Mouse (Mus musculus): ENCODE data around the gene E130208F15Rik.

The E130208F15Rik gene

DNA sequence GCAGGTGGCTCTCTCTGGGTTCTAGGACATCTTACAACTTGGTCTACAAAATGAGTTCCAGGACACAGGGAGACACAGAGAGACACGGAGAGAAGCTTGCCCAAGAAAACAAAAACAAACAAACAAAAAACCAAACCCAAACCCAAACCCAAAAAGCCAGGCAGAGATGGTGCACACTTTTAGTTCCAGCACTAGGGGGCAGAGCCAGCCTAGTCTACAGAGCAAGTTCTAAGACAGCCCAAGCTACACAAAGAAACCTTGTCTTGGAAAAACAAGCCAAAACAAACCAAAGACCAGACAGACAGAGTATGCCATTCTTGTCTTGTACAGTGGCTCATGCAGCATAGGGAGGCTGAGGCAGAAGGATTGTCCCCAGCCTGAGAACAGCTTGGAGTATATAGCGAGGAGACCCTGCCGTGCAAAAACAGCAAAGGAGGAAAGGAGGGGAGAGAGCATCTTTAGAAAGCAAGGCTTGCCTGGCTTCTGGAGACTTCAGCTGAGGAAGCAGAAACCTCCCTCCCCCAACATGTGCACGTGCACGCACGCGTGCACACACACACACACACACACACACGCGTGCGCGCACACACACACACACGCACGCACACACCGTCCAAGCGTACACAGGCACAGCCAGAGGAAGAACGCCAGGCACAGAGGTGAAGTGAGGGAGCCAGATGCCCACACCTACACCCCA lies 15.3 kb upstream of the E130208F15Rik start:
- no peak for DNase-seq (ENCODE audit: low spot score in 2 of 2)

DNA sequence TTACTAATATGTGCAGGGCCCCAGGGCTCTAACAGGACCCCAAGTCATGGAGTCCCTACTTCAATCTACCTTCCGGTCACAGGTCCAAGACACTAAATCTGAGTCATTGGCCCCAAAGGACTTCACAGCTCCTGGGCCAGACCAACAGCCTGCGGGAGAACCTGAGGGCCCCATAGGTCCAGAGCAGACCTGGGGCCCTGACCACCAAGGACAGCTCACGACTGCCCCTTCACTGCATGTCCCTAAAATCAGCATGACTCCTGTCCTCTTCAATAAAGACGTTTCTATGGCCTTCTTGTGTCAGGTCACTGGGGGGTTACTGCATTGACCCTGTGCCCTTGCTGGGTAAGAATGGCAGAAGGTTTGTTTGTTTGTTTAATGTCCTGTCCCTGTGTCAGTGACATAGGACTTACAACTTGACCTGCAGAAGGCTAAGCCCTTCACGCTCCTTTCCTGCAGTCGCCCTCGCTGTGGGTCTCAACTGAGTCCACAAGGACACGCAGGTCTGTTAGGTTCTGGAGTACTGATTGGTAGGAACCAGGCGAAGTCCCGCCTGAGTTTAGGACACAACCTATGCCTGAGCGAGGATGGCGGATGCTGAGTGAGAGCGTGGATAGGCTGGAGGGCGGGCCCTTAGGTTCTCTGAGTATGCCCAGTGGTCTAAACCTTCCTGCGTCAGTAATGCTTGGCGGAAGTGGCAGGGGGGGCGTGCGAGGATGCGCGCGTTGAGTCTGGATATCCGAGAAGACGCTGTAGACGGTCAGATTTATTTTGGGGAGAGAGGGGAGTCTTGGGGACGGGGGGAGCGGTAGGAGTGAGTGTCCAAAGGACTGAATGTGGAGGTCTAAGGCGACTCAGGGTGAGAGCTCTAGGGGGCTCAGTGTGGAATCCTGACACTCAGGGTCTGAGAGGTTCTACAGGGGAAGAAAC lies 13.2 kb upstream of the E130208F15Rik start, which contains the start of gene Alkbh6:
Alkbh6 (plus strand) TSS at position 642 of the 930 bp plus-strand sequence.
- peak; percentile 97 to 99 for DNase-seq (ENCODE audit: low spot score in 2 of 2)

DNA sequence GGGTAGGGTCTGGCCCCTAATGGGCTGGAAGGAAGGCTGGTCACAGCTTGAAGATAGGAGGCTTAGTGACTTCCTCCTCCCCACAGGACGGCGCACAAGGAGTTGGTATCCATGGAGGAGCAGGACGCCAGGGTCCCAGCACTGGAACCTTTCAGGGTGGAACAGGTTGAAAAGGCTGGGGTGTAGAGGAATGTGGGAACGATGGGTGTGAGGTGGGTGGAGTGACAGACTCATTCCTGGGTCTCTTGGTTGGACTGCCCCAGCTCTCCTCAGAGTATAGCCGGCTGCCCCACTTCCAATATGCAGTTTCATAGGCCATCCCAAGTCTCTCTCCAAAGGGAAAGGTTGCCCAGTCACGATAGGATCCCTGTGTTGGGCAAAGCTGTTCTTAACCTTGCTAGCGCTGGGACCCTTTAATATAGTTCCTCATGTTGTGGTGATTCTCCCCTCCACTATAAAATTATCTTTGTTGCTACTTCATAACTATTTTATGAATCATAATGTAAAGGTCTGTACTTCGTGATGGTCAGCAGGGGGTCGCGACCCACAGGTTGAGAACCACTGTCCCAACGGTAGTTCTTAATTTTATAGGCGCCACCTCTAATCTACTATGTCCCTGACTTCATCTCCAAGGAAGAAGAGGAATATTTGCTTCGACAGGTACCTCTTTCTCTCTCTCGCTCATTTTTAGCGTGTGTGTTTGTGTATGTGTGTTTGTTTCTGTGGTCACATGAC lies 12.0 kb upstream of the E130208F15Rik start:
- no peak for DNase-seq (ENCODE audit: low spot score in 2 of 2)

DNA sequence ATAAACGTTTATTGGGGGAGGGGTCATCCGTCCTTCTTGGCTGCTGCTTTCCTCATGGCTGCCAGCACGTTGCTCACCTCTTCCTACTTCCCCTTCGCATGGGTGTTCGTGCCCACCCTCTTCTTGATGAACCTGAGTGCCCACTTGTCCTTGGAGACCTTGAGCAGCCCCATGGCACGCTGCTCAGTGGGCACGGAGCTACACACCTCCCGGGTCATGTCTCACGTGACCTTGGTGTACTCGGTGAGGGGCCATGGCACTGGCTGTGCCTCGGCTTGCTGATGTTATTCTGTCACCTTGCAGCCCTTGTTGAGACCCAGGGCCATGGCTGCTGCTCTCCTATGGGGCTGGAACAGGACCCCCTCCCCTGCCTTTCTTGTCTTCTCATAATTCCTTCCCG lies 11.4 kb upstream of the E130208F15Rik start:
- DNase-seq (ENCODE audit: low spot score in 2 of 2), result no peak

DNA sequence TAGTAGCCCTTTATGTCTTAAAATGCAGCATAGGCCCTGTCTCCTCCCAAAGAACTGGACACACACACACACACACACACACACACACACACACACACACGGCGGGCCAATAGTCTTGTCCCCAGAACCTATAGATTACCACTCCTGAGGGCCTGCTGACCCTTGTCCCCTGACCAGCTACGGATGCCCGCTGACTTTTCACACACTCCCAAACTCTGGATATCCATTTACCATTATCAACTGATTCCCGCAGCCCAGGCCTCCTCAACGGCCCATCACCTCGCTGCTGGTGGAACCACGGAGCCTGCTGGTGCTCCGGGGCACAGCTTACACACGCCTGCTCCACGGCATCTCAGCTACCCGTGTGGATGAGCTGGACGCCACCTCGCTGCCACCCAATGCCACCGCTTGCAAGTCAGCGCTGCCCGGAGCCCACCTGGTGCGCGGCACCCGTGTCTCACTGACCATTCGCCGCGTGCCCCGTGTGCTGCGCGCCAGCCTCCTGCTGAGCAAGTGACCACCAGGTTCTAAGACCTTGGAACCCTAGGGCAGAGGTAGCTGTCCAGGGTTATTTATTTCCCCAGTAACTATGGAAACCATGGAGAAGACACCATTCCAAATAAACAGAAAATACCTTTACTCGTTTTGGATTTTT lies 7.7 kb upstream of the E130208F15Rik start:
- no peak for DNase-seq (ENCODE audit: low spot score in 2 of 2)

DNA sequence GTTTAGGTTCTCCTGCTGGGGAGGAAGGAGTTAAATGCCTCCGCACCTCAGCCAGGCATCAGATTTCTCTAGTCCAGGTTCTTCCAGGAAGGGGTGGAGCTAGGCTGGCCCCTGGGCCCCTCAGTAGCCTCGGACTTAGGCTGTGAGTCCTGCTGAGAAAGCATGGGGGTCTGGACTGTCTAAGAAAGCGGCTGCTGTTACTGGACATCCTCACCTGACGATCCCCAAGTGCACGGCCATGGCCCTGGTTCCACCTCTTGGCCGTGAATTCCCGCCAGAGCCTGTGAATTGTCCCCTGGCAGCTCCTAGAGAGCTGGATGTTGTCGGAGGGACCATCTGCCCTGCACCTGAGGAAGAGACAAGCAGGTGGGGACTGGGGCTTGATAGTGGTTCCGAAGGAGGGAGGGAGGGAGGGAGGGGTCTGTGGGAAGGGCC lies 6.8 kb upstream of the E130208F15Rik start, which contains the start of gene Syne4:
Syne4 (plus strand) TSS at position 87 of the 435 bp plus-strand sequence.
- DNase-seq (ENCODE audit: low spot score in 2 of 2), result no peak

DNA sequence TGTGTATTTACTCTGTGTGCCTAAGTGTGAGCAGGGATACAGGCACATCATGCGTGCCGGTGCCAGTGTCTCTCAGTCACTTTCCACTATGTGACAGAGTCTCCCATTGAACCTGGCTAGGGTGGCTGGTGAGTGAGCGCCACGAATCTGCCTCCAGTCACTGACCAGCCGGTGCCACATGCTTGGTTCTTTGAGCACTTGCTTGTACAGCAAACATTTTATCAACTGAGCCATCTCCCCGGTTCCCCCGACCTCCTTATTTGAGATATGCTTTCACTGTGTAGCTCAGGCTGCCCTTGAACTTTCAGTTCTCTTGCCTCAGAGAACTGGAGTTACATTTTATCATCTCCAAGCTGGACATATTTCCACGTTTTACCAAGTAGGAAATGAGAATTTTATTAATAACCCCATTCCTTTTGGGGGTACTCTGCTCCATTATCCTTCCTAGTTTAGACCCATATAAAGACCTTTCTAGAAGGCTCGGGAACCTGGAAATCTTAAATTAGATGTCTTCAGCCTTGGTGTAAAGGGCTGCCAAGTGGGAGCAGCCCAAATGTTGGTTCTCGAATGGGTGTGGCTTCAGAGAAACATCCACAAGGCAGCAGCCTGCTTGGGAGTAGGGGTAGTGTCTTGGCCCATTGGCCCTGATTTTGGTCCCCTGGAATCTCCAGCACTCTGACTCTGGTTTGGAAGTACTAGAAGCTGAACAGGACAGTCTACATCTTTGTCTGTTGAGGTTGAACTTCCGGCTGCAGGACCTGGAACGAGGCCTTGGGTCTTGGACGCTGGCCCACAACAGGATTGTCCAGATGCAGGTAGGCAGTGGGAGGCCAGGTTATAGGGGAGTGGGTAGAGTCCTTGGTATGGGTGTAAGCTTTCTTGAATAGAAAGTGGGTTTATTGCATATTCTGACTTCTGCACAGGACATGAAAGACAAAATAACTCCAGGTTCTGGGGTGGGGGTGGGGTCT lies 5.7 kb upstream of the E130208F15Rik start:
- no peak for DNase-seq (ENCODE audit: low spot score in 2 of 2)

DNA sequence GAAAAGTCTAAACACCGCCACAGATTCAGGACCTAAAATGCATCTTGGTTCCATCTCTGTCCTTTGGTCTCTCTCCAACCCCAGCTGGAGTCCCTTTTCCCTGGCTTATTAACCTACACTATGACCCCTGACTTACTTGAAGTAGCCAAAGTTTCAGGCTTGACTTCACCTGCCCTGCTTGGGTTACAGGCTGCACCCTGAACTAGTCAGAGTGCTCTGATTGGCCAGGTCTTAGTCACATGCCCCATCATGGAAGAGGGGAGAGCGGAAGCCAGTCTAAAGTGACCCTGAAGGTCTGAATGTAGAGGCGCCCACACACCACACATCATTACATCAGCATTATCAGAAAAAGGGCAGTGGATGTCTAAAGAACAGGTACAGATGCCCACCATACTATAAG lies 3.4 kb upstream of the E130208F15Rik start:
- no peak for DNase-seq (ENCODE audit: low spot score in 2 of 2)

DNA sequence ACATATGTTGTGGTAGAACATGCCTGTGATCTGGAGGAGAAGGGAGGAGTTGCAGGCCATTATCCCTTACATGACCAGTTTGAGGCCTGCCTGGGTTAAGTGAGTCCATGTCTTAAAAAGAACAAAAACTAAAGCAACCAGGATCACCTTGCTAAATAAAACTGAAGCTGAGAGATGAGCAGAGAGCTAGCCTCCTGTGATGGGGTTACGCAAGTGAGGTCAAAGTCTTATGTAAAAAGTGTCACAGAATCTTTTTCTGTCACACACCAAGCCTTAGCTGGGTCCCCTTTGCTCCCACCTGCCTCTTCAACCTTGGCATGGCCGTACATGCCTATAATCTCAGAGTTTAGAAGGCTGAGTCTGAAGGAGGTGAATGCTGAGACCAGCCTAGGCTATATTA lies 594 bp upstream of the E130208F15Rik start:
- DNase-seq (ENCODE audit: low spot score in 2 of 2), result no peak

DNA sequence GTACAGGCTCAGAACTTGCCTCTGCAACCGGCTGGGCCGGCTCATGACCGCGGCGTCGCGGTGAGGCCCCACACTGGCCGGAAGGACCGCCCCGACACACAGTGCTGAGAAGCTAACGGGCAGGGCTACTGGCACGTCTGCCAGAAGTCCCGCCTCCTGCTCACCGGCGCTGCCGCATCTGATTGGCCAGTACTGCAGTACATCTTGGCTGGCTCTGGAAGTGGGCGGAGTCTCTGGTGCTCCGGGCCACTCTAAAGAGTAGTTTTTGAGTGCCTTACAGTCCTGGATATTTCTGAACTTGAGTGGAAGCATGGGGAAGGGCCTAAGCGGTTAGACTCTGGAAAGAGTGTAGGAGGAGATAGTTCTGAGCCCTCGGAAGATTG lies 736 bp downstream of the E130208F15Rik start:
- DNase-seq (ENCODE audit: low spot score in 2 of 2), result peak; percentile 99

DNA sequence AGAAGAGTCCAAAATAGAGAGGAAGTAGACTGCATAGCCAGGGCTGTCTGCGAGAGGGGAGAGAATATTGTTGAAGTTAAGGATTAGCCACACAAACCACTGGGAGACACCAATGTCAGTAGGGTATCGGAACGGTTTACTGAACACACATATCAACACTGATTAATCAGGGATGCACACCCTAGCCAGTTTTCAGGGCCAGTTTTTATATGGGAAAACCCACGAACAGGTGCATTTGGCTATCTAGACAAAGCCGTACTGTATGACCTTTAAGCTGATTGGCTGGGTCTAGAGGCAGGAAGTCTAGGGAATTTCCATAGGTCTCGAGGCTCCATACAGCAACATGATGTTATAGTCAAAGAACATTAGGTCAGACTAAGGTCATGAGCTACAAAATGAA lies 1.3 kb downstream of the E130208F15Rik start:
- DNase-seq (ENCODE audit: low spot score in 2 of 2), result no peak

DNA sequence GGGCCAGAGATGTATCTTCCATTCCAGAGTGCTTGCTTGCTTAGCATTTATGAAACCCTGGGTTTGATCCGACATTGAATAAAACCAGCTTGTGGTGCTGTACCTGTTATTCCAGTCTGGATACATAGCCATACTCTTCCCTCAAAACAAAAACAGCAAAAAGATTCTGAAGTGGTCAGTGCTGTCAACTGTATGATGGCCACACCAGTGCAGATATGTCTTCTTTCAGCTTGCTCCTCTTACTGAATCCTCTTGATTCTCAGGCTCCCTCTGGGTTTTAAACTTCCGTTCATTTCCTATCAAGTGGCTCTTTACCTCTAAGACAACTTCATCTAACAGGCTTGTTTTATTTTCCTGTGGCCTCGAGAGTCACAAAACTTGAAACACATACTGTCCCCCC lies 2.3 kb downstream of the E130208F15Rik start, which contains the start of gene Sdhaf1:
Sdhaf1 (minus strand) TSS at position 101 of the 400 bp plus-strand sequence.
- no peak for DNase-seq (ENCODE audit: low spot score in 2 of 2)

DNA sequence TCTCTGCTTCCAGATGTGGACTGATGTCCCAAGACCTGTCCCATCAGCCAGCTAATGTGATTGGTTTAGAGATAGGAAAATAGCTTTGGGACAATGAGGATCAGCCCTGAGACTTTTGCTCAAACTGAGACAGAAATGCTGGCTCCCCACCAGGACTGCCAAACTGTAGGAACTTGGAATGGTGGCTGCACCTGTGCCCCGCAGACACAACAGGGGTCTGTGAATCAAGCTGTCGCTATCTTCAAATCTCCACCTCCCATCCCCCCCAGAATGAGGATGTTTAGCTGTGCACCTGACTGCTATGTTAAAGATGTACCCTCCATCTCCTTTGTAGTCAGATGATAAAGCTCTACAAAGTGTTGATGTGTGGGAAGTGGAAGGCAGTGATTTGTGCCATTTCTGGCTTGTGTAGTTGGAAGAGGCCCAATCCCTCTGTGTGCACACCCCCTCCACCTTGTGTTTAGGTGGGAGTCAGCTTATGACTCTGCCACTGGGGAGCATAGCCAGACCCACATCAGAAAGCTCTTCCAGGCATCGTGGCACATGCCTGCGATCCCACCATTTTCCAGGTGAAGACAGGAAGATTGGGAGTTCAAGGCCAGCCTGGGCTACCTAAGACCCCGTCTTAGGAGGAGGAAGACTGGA lies 2.9 kb downstream of the E130208F15Rik start:
- no peak for DNase-seq (ENCODE audit: low spot score in 2 of 2)

DNA sequence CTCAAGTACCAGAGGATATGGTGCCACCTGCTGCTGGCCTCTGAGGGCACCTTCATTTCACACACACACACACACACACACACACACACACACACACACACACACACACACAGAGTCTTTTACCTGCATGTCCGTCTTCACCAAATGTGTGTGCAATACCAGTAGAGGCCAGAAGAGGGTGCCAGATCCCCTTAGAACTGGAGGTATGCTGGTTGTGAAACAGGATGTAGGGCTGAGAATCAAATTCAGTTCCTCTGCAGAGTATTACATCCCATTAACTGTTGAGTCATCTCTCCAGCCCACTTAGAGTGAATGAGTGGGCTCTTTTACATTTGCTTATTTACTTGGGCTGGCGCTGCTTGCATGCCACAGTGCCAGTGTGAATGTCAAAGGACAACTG lies 3.8 kb downstream of the E130208F15Rik start:
- no peak for DNase-seq (ENCODE audit: low spot score in 2 of 2)

DNA sequence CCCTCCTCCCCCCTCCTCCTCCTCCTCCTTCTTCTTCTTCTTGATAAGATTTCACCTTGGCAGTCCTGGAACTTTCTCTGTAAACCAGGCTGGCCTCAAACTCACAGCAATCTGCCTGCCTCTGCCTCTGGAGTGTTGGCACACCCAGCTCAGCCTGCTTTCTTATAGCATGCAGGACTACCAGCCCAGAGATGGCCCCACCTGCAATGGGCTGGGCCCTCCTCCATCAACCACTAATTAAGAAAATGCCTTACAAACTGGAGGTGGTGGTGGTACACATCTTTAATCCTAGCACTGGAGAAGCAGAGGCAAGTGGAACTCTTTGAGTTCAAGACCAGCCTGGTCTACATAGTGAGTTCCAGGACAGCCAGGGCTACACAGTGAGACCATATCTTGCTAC lies 4.9 kb downstream of the E130208F15Rik start:
- no peak for DNase-seq (ENCODE audit: low spot score in 2 of 2)

DNA sequence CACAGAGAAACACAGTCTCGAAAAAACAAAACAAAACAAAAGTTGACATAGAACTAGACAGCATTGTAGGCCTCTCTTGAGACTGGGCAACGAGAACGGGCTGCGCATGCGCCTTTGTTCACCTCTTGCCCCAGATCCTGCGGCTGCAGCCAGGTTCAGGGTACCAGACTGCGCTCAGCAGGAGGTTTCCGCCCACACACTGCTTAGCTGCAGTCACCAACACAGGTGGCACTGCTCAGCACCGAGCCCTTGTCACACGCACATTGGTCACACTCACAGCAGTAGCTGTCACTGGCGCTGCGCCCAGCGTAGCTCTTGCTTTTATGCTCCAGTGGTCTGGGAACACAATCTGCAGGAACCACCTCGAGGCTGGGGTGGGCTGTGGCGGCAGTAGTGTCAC lies 5.6 kb downstream of the E130208F15Rik start:
- peak in 1 of 2 experiments; percentile 43 for DNase-seq (ENCODE audit: low spot score in 2 of 2)

DNA sequence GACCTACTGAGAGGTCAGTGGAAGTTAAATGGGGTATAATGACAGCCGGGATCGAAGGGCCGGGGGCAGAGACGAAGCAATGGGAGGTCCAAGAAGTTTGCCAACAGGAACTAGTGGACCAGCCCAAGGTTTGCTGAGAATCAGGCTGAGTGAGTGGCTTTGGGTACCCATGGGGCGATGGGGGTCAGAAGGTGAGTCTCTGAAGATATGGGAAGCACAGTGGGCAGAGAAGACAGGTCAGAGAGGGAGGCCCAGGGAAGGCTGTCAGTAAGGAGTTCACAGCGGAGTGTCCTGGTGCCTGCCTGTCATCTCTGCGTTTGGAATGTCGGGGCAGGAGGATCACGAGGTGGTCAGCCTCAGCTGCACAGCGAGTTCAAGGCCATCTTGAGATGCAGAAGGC lies 6.8 kb downstream of the E130208F15Rik start:
- DNase-seq (ENCODE audit: low spot score in 2 of 2), result no peak

DNA sequence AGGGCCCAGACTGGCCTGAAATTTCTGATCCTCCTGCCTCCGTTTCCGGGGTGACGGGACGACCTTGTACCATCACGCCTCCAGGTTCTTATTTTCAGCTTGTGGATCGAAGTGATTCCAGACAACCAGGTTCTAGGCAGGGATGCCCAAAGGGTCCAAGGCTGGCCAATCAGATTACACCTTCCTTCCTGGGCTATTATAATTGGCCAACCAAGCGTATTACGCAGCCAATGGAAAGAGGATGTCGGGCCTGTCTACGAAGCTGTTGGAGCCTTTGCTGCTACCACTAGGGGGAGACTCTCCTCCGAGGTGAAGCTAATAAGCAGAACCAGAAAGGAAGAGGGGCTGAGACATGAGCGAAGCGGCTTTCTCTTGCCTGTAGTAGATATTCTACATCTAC lies 10.3 kb downstream of the E130208F15Rik start:
- peak; percentile 94 to 97 for DNase-seq (ENCODE audit: low spot score in 2 of 2)

DNA sequence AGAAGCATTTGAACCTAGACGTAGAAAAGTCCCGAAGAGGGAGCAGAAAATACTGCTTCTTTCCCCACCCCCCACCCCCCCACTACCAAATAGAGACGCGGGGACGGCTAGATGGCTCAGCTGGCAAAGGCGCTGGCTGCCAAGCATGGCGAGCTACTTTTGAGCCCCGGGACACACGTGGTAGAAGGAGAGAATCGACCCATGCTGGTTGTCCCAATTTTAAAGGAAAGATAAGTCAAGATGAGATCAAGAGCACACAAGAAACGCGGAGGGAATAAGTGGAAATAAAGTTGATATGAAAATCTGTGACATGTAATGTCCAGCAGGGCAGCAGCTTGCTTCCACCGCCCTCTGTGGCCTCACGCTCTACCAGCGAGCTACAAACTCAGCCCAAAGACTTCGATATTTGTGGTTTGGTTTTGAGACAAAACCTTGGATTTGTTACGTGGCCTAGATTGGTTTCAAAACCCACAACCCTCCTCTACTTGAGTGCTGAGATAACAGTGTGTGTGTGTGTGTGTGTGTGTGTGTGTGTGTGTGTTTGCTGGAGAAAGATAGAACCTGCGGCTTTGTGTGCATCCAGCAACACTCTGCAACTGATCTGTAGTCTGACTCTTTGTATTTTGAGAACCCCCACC lies 11.2 kb downstream of the E130208F15Rik start:
- DNase-seq (ENCODE audit: low spot score in 2 of 2), result no peak

Measured in right cerebral cortex, postnatal 10 days (tissue).